Mouse (Mus musculus) MEL (cell line): ENCODE measurements at regions not wholly inside any gene's neighbourhood (a gene's known extent, or its start where the extent isn't known, plus 50 kb on each side); places are given as distances from the start of the nearest gene placed in this dataset.

Experiments used
- DNase-seq: peaks from one replicate; pipeline ENCODE4 v3.0.0; 2011; ENCODE audit warnings: low read depth, low spot score
- H3K27ac ChIP-seq: 2 replicates; pipeline ENCODE4 v1.5.1; 2012; ENCODE audit warnings: low read depth, mild to moderate bottlenecking, control low read depth, low read length, moderate library complexity; ENCODE audit not compliant: control insufficient read depth
- H3K27me3 ChIP-seq, 2 experiments: fragments of 150-350 bp in 1 of 2; sonication (generic) in 1 of 2; 2 replicates each; pipeline ENCODE4 v1.6.1; 2012; ENCODE audit warnings: low read length in 2 of 2, mild to moderate bottlenecking in 2 of 2, improper control_type of control experiment in 1 of 2, moderate library complexity in 1 of 2; ENCODE audit not compliant: insufficient read depth in 2 of 2, control insufficient read depth in 1 of 2
- H3K36me3 ChIP-seq, 2 experiments: 2 replicates each; pipeline ENCODE4 v1.6.1; 2012 to 2014; ENCODE audit warnings: low read length in 2 of 2, improper control_type of control experiment in 1 of 2, inconsistent platforms in 1 of 2, mild to moderate bottlenecking in 1 of 2; ENCODE audit not compliant: insufficient read depth in 2 of 2, control insufficient read depth in 1 of 2
- H3K4me1 ChIP-seq, 2 experiments: fragments of 150-350 bp in 1 of 2; sonication (generic) in 1 of 2; 2 replicates each; pipeline ENCODE4 v1.6.1; 2012; ENCODE audit warnings: low read length in 2 of 2, improper control_type of control experiment in 1 of 2, mild to moderate bottlenecking in 1 of 2; ENCODE audit not compliant: insufficient read depth in 2 of 2, control insufficient read depth in 1 of 2
- H3K4me3 ChIP-seq, 2 experiments: fragments of 150-350 bp in 1 of 2; sonication (generic) in 1 of 2; 2 replicates each; pipeline ENCODE4 v1.5.1; 2012; ENCODE audit warnings: low read depth in 2 of 2, low read length in 2 of 2, mild to moderate bottlenecking in 2 of 2, moderate library complexity in 2 of 2, control low read depth in 1 of 2, improper control_type of control experiment in 1 of 2; ENCODE audit not compliant: control insufficient read depth in 1 of 2, insufficient read depth in 1 of 2
- H3K79me2 ChIP-seq: 2 replicates; pipeline ENCODE4 v1.6.1; 2012; ENCODE audit warnings: mild to moderate bottlenecking, low read length, moderate library complexity; ENCODE audit not compliant: control insufficient read depth, poor library complexity, insufficient read depth
- H3K9ac ChIP-seq: 2 replicates; pipeline ENCODE4 v1.6.1; 2012; ENCODE audit warnings: low read depth, mild to moderate bottlenecking, control low read depth, low read length, moderate library complexity; ENCODE audit not compliant: control insufficient read depth, poor library complexity, severe bottlenecking
- H3K9me3 ChIP-seq: fragments of 150-350 bp; sonication (generic); replicated peaks from 2 replicates; pipeline ENCODE4 v1.6.1; 2012; ENCODE audit warnings: mild to moderate bottlenecking, low read length, improper control_type of control experiment, moderate library complexity; ENCODE audit not compliant: insufficient read depth
- BHLHE40 ChIP-seq: IDR thresholded peaks from 2 replicates; pipeline ENCODE4 v1.6.1; 2012; ENCODE audit warnings: low read depth, mild to moderate bottlenecking, inconsistent platforms, low read length, improper control_type of control experiment, borderline replicate concordance
- CTCF ChIP-seq, 3 experiments: IDR thresholded peaks in 2 of 3; conservative IDR thresholded peaks in 1 of 3; 2 replicates each; pipeline ENCODE4 v1.5.1; 2011 to 2012; ENCODE audit warnings: low read length in 3 of 3, low read depth in 2 of 3, mild to moderate bottlenecking in 2 of 3, improper control_type of control experiment in 1 of 3, inconsistent platforms in 1 of 3, mixed read lengths in 1 of 3, moderate library complexity in 1 of 3; ENCODE audit not compliant: control insufficient read depth in 1 of 3, insufficient read depth in 1 of 3, poor library complexity in 1 of 3, severe bottlenecking in 1 of 3
- E2F4 ChIP-seq: IDR thresholded peaks from 2 replicates; pipeline ENCODE4 v1.6.1; 2011; ENCODE audit warnings: low read depth, low read length, improper control_type of control experiment, borderline replicate concordance
- EP300 ChIP-seq, 2 experiments: IDR thresholded peaks; 2 replicates each; pipeline ENCODE4 v1.6.1; 2011; ENCODE audit warnings: improper control_type of control experiment in 2 of 2, low read length in 2 of 2, low read depth in 1 of 2, mild to moderate bottlenecking in 1 of 2
- GATA1 ChIP-seq: IDR thresholded peaks from 2 replicates; pipeline ENCODE4 v1.6.1; 2011; ENCODE audit warnings: low read depth, low read length, improper control_type of control experiment
- JUND ChIP-seq: IDR thresholded peaks from 2 replicates; pipeline ENCODE4 v1.6.1; 2011; ENCODE audit warnings: low read depth, mild to moderate bottlenecking, improper control_type of control experiment, low read length
- KAT2A ChIP-seq: conservative IDR thresholded peaks from 2 replicates; pipeline ENCODE4 v1.6.1; 2012; ENCODE audit warnings: low read depth, low read length, improper control_type of control experiment, inconsistent platforms
- MAFK ChIP-seq: IDR thresholded peaks from 2 replicates; pipeline ENCODE4 v1.6.1; 2011; ENCODE audit warnings: low read depth, mild to moderate bottlenecking, low read length, improper control_type of control experiment, borderline replicate concordance
- MAX ChIP-seq: IDR thresholded peaks from 2 replicates; pipeline ENCODE4 v1.6.1; 2011; ENCODE audit warnings: low read length, improper control_type of control experiment
- MAZ ChIP-seq: IDR thresholded peaks from 2 replicates; pipeline ENCODE4 v1.6.1; 2012; ENCODE audit warnings: low read depth, mild to moderate bottlenecking, inconsistent platforms, low read length, improper control_type of control experiment
- MEF2A ChIP-seq: IDR thresholded peaks from 2 replicates; pipeline ENCODE4 v1.6.1; 2014; ENCODE audit warnings: low read depth, mild to moderate bottlenecking, inconsistent platforms, low read length, improper control_type of control experiment; ENCODE audit not compliant: poor library complexity, insufficient replicate concordance, severe bottlenecking; ENCODE audit errors: extremely low read depth
- MXI1 ChIP-seq: IDR thresholded peaks from 2 replicates; pipeline ENCODE4 v1.6.1; 2011; ENCODE audit warnings: mild to moderate bottlenecking, low read depth, low read length, improper control_type of control experiment
- MYC ChIP-seq: IDR thresholded peaks from 2 replicates; pipeline ENCODE4 v1.6.1; 2011; ENCODE audit warnings: low read depth, mild to moderate bottlenecking, low read length, improper control_type of control experiment, moderate library complexity
- NELFE ChIP-seq: IDR thresholded peaks from 2 replicates; pipeline ENCODE4 v1.6.1; 2011; ENCODE audit warnings: low read depth, low read length, improper control_type of control experiment
- RAD21 ChIP-seq: IDR thresholded peaks from 2 replicates; pipeline ENCODE4 v1.6.1; 2011; ENCODE audit warnings: mild to moderate bottlenecking, low read depth, low read length, improper control_type of control experiment
- SIN3A ChIP-seq: IDR thresholded peaks from 2 replicates; pipeline ENCODE4 v1.6.1; 2012; ENCODE audit warnings: low read length, improper control_type of control experiment, inconsistent platforms
- SMC3 ChIP-seq: IDR thresholded peaks from 2 replicates; pipeline ENCODE4 v1.6.1; 2011; ENCODE audit warnings: low read depth, low read length, improper control_type of control experiment
- TAL1 ChIP-seq: IDR thresholded peaks from 2 replicates; pipeline ENCODE4 v1.6.1; 2012; ENCODE audit warnings: mild to moderate bottlenecking, inconsistent platforms, low read length, moderate library complexity, mixed read lengths
- TBP ChIP-seq: IDR thresholded peaks from 2 replicates; pipeline ENCODE4 v1.8.0; 2011; ENCODE audit warnings: low read depth, low read length, improper control_type of control experiment
- TCF12 ChIP-seq: IDR thresholded peaks from 2 replicates; pipeline ENCODE4 v1.6.1; 2014; ENCODE audit warnings: low read depth, mild to moderate bottlenecking, inconsistent platforms, low read length, improper control_type of control experiment, moderate library complexity
- USF1 ChIP-seq: IDR thresholded peaks from 2 replicates; pipeline ENCODE4 v1.6.1; 2014; ENCODE audit warnings: low read depth, mild to moderate bottlenecking, inconsistent platforms, low read length, improper control_type of control experiment, moderate library complexity
- ZC3H11A ChIP-seq: IDR thresholded peaks from 2 replicates; pipeline ENCODE4 v1.6.1; 2012; ENCODE audit warnings: low read depth, mild to moderate bottlenecking, inconsistent platforms, low read length, improper control_type of control experiment
- ZKSCAN1 ChIP-seq: IDR thresholded peaks from 2 replicates; pipeline ENCODE4 v1.6.1; 2012; ENCODE audit warnings: low read depth, mild to moderate bottlenecking, inconsistent platforms, low read length, improper control_type of control experiment, moderate library complexity
- ZMIZ1 ChIP-seq: IDR thresholded peaks from 2 replicates; pipeline ENCODE4 v1.6.1; 2012; ENCODE audit warnings: low read depth, mild to moderate bottlenecking, inconsistent platforms, low read length, improper control_type of control experiment, moderate library complexity

GRCm38 (mm10) chr11:63781967-63782915 is 139.8 kb downstream of the Hs3st3b1 start:
- TF ChIP-seq MXI1, result no peak
- TF ChIP-seq E2F4, result no peak
- no peak for TF ChIP-seq TCF12
- TF ChIP-seq MAFK, result no peak
- no peak for TF ChIP-seq NELFE
- H3K36me3 ChIP-seq, result no peaks in the 10 kb centered on the region
- no peaks in the 10 kb centered on the region for H3K9me3 ChIP-seq
- H3K4me1 ChIP-seq, result no peaks in the 10 kb centered on the region
- no peak overlapping the region for H3K27ac ChIP-seq
- no peaks in the 10 kb centered on the region for H3K79me2 ChIP-seq
- H3K27me3 ChIP-seq, result no peaks in the 10 kb centered on the region
- DNase-seq, result no peak
- no peak overlapping the region for H3K4me3 ChIP-seq
- no peak overlapping the region for H3K9ac ChIP-seq

DNA sequence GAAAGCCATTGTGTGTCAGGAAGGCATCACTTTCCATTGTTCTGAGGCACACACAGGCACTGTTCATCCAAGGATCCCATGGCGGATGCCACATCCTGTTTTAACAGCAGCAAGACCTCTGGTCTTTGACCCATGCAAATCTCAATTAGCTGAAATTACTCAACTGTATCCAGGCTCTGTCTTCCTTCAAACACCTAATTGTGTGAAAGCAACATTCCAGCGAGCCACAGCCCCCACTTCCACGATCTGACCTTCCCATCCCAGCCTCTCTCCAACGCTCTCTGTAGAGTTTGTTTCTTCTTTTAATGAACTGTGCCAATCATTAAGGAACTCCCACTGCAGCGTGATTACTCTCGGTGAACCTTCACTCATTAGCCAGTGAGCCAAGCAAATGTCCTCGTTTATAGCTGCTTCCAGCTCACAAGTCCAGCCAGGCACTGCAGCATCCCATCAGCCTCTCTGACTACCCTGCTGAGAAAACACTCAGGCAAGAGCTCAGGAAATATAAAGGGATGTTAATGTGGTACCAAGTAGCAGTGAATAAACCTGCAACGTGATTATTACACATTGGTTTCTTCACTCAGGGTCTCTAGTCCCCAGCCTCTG is 136.7 kb downstream of the Hs3st3b1 start:
- Histone ChIP-seq H3K79me2 (no peaks in the 10 kb centered on the region), H3K4me1 (no peaks in the 10 kb centered on the region), H3K27ac (no peak overlapping the region), H3K9ac (no peak overlapping the region), H3K9me3 (no peaks in the 10 kb centered on the region), H3K36me3 (no peaks in the 10 kb centered on the region), H3K27me3 (no peaks in the 10 kb centered on the region), H3K4me3 (no peak overlapping the region)
- no peak for TF ChIP-seq TBP
- no peak for TF ChIP-seq USF1
- TF ChIP-seq EP300 (IDR thresholded peaks at IDR 0.05; ENCODE audit: low read depth in 1 of 2, low read length in 2 of 2), result no peak
- no peak for DNase-seq

GRCm38 (mm10) chr11:63785965-63786364 is 136.1 kb downstream of the Hs3st3b1 start:
- Histone ChIP-seq H3K27ac (no peak overlapping the region), H3K9ac (no peak overlapping the region), H3K4me3 (no peak overlapping the region), H3K79me2 (no peaks in the 10 kb centered on the region), H3K4me1 (no peaks in the 10 kb centered on the region), H3K9me3 (no peaks in the 10 kb centered on the region), H3K27me3 (no peaks in the 10 kb centered on the region), H3K36me3 (no peaks in the 10 kb centered on the region)
- TF ChIP-seq MAFK (no peak), SMC3 (no peak), USF1 (no peak), ZMIZ1 (no peak), ZC3H11A (no peak), SIN3A (no peak), KAT2A (no peak), RAD21 (no peak), MYC (no peak), CTCF (IDR thresholded peaks at IDR 0.05 in 2 of 3, conservative IDR thresholded peaks at IDR 0.05 in 1 of 3; ENCODE audit: control insufficient read depth in 1 of 3, insufficient read depth in 1 of 3, low read depth in 2 of 3, low read length in 3 of 3, poor library complexity in 1 of 3, severe bottlenecking in 1 of 3) (no peak), TAL1 (no peak), MEF2A (no peak), MXI1 (no peak), MAZ (no peak), JUND (no peak), GATA1 (no peak), ZKSCAN1 (no peak), MAX (no peak), BHLHE40 (no peak)
- DNase-seq, result no peak
